In the genomic region with DNA sequence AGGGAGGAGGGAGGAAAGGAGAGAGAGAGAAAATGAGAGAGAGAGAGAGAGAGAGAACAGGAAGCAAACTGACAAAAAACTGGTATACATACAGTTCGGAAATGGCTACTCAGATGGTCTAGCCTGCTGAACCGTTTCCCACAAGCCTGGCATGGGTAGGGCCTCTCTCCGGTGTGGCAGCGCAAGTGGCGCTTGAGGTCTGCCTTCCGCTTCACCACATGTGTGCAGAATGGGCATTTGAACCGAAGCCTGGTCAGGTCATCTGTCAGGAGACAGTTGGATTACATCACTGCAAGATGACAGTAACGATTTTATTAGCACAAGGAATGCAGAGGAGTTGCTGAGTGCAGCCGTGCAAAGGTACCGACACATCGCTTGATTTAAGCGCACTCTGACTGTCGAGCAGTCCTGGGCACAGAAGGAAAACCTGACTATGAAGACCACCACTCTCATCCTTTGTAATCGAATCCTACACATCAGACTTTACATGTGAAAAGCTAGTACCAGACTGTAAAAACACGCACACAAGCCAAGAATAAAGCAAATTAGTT, we compare ENCODE assay signal across 1 mouse cellular context.
A peak's percentile ranks its signal among the peaks of the same experiment; 100 is the strongest.
TF ChIP-seq lines count a peak whose summit lies in the region.

No protein-coding gene starts in this region.

TF ChIP-seq in CH12.LX, 34 proteins besides CTCF, POLR2A, EP300 and RAD21:
- TF ChIP-seq ETS1 (conservative IDR thresholded peaks at IDR 0.05; ENCODE audit: low read depth, low read length): peak; percentile 52
- no peak for TF ChIP-seq MXI1 (IDR thresholded peaks at IDR 0.05; ENCODE audit: low read depth, low read length)
- TF ChIP-seq BHLHE40 (IDR thresholded peaks at IDR 0.05; ENCODE audit: low read depth, low read length): peak; percentile 66
